Mouse (Mus musculus) heart, embryonic 11.5 days (tissue): ENCODE results near the gene Pepd. TPM values are rescaled to one million over a fixed set of nuclear protein-coding genes. Genes with fewer than 3 reads are reported as not detected.

Experiments
- ATAC-seq: fragments of 200-750 bp; cut with Nextera tagmentation; replicated peaks from 2 replicates; pipeline ENCODE4 v1.8.0; 2017; ENCODE audit warnings: moderate library complexity; ENCODE audit not compliant: insufficient number of reproducible peaks, low FRiP score, low TSS enrichment
- H3K27ac ChIP-seq: fragments of 300-500 bp; sonication (generic); 2 replicates; pipeline ENCODE4 v1.5.1; 2014; ENCODE audit warnings: mild to moderate bottlenecking, low read depth, low read length
- H3K27me3 ChIP-seq: fragments of 300-500 bp; sonication (generic); 2 replicates; pipeline ENCODE4 v1.6.1; 2014; ENCODE audit warnings: mild to moderate bottlenecking, low read length, mixed read lengths; ENCODE audit not compliant: control insufficient read depth, insufficient read depth
- H3K36me3 ChIP-seq: fragments of 300-500 bp; sonication (generic); 2 replicates; pipeline ENCODE4 v1.6.1; 2014; ENCODE audit warnings: mild to moderate bottlenecking, low read length, moderate library complexity, mixed read lengths; ENCODE audit not compliant: control insufficient read depth, insufficient read depth
- H3K4me1 ChIP-seq: fragments of 300-500 bp; sonication (generic); 2 replicates; pipeline ENCODE4 v1.6.1; 2014; ENCODE audit warnings: low read length; ENCODE audit not compliant: control insufficient read depth, insufficient read depth
- H3K4me2 ChIP-seq: fragments of 300-500 bp; sonication (generic); 2 replicates; pipeline ENCODE4 v1.6.1; 2014; ENCODE audit warnings: mild to moderate bottlenecking, moderate library complexity
- H3K4me3 ChIP-seq: fragments of 300-500 bp; sonication (generic); 2 replicates; pipeline ENCODE4 v1.5.1; 2014; ENCODE audit warnings: low read depth, low read length
- H3K9ac ChIP-seq: fragments of 300-500 bp; sonication (generic); 2 replicates; pipeline ENCODE4 v1.6.1; 2014; ENCODE audit warnings: mild to moderate bottlenecking, low read depth, low read length, moderate library complexity
- H3K9me3 ChIP-seq: fragments of 300-500 bp; sonication (generic); replicated peaks from 2 replicates; pipeline ENCODE4 v1.6.1; 2016; ENCODE audit warnings: low read length; ENCODE audit not compliant: control insufficient read depth
- WGBS: fragments of 180-500 bp; shearing (Covaris S2); extraction: QIAGEN DNeasy Blood & Tissue Kit; methylation state at CpG from one replicate; pipeline ENCODE4 v1.1.7; 2014; ENCODE audit not compliant: insufficient replicate concordance; 5-methylcytosine and 5-hydroxymethylcytosine counted together
- polyA plus RNA-seq: library from polyadenylated mRNA; unstranded; fragments of >200 nt; fragmentation: Nextera tagmentation; extraction: Ambion mirVana; gene quantifications from 2 replicates; pipeline ENCODE4 v1.2.1, GENCODE M21; 2014

Gene Pepd
- polyA plus RNA-seq, 1 experiment from 2014 or later, result 54.0 TPM

DNA sequence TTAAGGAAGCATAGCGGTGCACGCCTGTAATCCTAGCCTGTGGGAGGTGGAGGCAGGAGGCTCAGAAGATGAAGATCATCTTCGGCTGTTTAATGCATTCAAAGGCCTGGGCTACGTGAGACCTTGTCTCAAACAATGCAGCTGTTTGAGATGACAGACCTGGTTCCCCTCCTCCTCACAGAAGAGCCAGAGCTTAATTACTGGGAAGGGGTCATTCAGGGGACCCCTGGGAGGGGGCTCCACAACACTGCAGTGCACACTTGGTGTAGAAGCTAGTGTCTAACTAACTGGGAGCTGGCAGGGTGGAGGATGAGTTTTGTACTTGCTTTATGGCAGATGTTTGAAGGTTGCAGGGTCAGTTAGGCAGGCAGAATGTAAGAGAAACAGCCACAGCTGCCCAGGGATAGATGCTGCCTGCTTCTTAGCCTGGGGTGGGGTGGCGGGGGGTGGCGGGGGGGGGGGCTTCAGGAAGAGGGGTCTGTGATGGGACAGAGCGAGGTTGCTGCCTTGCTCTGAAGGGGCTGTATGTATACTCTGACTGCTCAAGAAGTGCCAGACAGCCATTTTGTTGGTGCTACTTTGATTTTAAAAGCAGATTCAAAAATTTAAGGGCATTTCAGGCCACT, 26.6 kb downstream of the Pepd start:
- Histone ChIP-seq H3K4me2 (no peak overlapping the region), H3K9me3 (peaks cover 7% of the 10 kb centered on the region), H3K4me1 (no peaks in the 10 kb centered on the region; the same call in 1 of the 2 replicates), H3K9ac (no peak overlapping the region), H3K27me3 (no peaks in the 10 kb centered on the region), H3K36me3 (peaks cover 14% of the 10 kb centered on the region), H3K27ac (no peak overlapping the region), H3K4me3 (no peak overlapping the region)
- WGBS, result 66% methylated on average over 7 of the region's 7 CpGs
- no peak for ATAC-seq

- Histone ChIP-seq H3K9me3 (peaks cover 7% of the 10 kb centered on the region), H3K27me3 (no peaks in the 10 kb centered on the region), H3K4me1 (no peaks in the 10 kb centered on the region; the same call in 1 of the 2 replicates), H3K9ac (no peak overlapping the region), H3K36me3 (peaks cover 14% of the 10 kb centered on the region), H3K4me3 (no peak overlapping the region), H3K27ac (no peak overlapping the region), H3K4me2 (no peak overlapping the region)
- no peak for ATAC-seq
- WGBS, result 58% methylated on average over 14 of the region's 14 CpGs
Observed at GRCm38 (mm10) chr7:34939262-34939951, 27.2 kb downstream of the Pepd start.

DNA sequence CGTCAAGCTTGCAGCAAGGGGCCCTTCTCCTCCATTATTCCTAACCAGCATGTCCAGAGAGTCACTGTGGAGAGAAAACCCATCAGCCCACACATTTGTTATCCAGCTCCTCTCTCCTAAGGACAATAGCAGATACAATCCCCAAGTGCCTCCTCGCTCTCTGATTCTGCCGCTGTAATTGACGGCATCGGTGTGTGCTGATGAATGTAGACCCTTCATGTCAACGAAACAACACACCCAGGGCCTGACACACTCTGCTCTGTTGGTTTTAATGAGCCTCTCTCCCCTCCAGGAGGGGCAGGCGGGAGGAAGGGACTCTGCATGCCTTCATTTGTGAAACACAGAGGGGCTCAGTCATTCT, 27.8 kb downstream of the Pepd start:
- Histone ChIP-seq H3K4me2 (no peak overlapping the region), H3K27me3 (no peaks in the 10 kb centered on the region), H3K9ac (no peak overlapping the region), H3K4me3 (no peak overlapping the region), H3K36me3 (peaks cover 10% of the 10 kb centered on the region), H3K27ac (no peak overlapping the region), H3K9me3 (peaks cover 7% of the 10 kb centered on the region), H3K4me1 (no peaks in the 10 kb centered on the region; the same call in 1 of the 2 replicates)
- WGBS, result 55% methylated on average over 7 of the region's 7 CpGs
- ATAC-seq, result no peak

DNA sequence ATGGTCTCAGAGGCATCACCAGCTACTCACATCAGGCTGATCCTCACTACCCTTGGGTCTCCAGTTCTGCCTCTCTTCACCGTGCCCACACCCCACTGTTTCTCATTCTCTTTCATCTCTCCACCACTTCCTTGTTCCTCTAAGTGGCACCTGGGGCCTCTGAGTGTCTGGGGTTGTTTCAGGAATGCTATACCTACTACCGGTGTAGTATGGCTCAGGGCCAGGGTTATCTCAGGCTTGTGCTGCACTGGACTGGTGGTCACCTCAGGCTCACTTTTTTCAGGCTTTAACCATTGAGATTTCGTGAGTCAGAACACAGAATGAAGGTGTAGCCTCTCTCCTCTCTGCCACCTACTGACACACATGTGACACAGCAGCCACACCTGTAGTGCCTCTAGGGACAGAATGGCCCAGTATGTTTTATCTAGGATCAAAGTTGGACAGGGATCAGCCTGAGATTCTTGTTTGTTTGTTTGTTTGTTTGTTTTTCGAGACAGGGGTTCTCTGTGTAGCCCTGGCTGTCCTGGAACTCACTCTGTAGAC, 31.5 kb downstream of the Pepd start:
- ATAC-seq, result no peak
- 64% methylated on average over 4 of the region's 4 CpGs for WGBS
- H3K27ac ChIP-seq, result no peak overlapping the region
- H3K9me3 ChIP-seq, result no peaks in the 10 kb centered on the region
- no peak overlapping the region for H3K4me3 ChIP-seq
- H3K27me3 ChIP-seq, result no peaks in the 10 kb centered on the region
- no peak overlapping the region for H3K9ac ChIP-seq
- no peaks in the 10 kb centered on the region for H3K4me1 ChIP-seq
- no peak overlapping the region for H3K4me2 ChIP-seq
- H3K36me3 ChIP-seq, result no peaks in the 10 kb centered on the region; the same call in 1 of the 2 replicates

GRCm38 (mm10) chr7:34946269-34946925, 34.2 kb downstream of the Pepd start:
- Histone ChIP-seq H3K9ac (no peak overlapping the region), H3K27ac (no peak overlapping the region), H3K4me2 (no peak overlapping the region), H3K36me3 (no peaks in the 10 kb centered on the region; the same call in 1 of the 2 replicates), H3K9me3 (no peaks in the 10 kb centered on the region), H3K4me1 (no peaks in the 10 kb centered on the region), H3K4me3 (no peak overlapping the region), H3K27me3 (no peaks in the 10 kb centered on the region)
- 77% methylated on average over 7 of the region's 7 CpGs for WGBS
- ATAC-seq, result no peak

DNA sequence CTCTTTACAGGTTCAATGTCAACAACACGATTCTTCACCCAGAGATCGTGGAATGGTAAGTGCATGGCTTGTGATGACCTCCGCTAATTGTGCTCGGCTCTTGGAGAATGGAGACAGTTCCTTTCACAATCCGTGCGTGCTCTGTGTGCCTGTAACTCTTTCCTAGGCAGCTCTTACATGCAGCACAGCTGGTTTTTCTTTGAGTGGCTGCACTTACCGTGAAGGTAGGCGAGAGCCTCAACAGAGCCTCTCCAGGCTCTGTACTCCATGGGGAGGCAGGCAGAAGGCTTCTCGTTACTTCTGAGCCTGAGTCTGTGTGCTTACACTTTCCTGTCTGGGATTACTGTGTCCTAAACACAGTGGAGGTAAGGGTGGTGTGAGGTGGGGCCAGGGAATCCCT, 42.4 kb downstream of the Pepd start:
- WGBS, result 81% methylated on average over 9 of the region's 9 CpGs
- Histone ChIP-seq H3K9me3 (no peaks in the 10 kb centered on the region), H3K4me1 (no peaks in the 10 kb centered on the region), H3K4me3 (no peak overlapping the region), H3K36me3 (peaks cover 5% of the 10 kb centered on the region; the same call in 1 of the 2 replicates), H3K9ac (no peak overlapping the region), H3K27me3 (no peaks in the 10 kb centered on the region), H3K4me2 (no peak overlapping the region), H3K27ac (no peak overlapping the region)
- ATAC-seq, result no peak

GRCm38 (mm10) chr7:34955295-34955694, 43.1 kb downstream of the Pepd start:
- WGBS, result 81% methylated on average over 3 of the region's 3 CpGs
- Histone ChIP-seq H3K9ac (no peak overlapping the region), H3K4me3 (no peak overlapping the region), H3K4me2 (no peak overlapping the region), H3K9me3 (no peaks in the 10 kb centered on the region), H3K27me3 (no peaks in the 10 kb centered on the region), H3K4me1 (no peaks in the 10 kb centered on the region), H3K36me3 (peaks cover 5% of the 10 kb centered on the region; the same call in 1 of the 2 replicates), H3K27ac (no peak overlapping the region)
- ATAC-seq, result no peak

DNA sequence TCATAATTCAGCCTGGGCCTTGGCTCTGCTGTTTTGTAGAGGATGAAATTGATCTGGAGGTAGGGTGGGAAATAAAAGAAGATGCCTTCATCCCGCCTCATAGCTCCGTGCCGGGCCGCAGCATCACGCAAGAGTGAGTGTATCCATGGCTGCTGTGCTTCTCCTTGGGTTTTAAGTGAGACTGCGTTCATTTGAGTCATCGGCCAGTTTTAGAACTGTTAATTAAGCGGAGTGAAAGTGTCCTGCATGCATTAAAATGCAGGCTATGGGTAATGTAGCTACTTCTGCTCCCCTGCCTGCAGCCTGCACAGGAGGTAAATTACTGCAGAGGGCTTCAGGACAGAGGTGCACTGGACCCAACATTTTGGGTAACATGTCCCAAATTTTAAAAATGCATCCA, 45.0 kb downstream of the Pepd start:
- H3K36me3 ChIP-seq, result peaks cover 5% of the 10 kb centered on the region; the same call in 1 of the 2 replicates
- H3K9ac ChIP-seq, result no peak overlapping the region
- no peak overlapping the region for H3K4me3 ChIP-seq
- H3K4me1 ChIP-seq, result no peaks in the 10 kb centered on the region
- H3K9me3 ChIP-seq, result no peaks in the 10 kb centered on the region
- 92% methylated on average over 8 of the region's 8 CpGs for WGBS
- H3K27me3 ChIP-seq, result no peaks in the 10 kb centered on the region
- no peak for ATAC-seq
- no peak overlapping the region for H3K4me2 ChIP-seq
- no peak overlapping the region for H3K27ac ChIP-seq
